Mouse (Mus musculus) heart, postnatal 0 days (tissue): ENCODE measurements at regions not wholly inside any gene's neighbourhood (a gene's known extent, or its start where the extent isn't known, plus 50 kb on each side); places are given as distances from the start of the nearest gene placed in this dataset.

Source experiments
- ATAC-seq: fragments of 200-750 bp; cut with Nextera tagmentation; 2 replicates; pipeline ENCODE4 v1.8.0; 2017; ENCODE audit warnings: low read depth, moderate number of reproducible peaks, moderate library complexity; ENCODE audit not compliant: insufficient read depth
- DNase-seq: peaks from one replicate; pipeline ENCODE4 v3.0.0-alpha.2; 2016; ENCODE audit warnings: low spot score
- H3K27ac ChIP-seq: fragments of 300-500 bp; sonication (generic); 2 replicates; pipeline ENCODE4 v1.5.1; 2014; ENCODE audit warnings: low read depth, mild to moderate bottlenecking
- H3K27me3 ChIP-seq: fragments of 300-500 bp; sonication (generic); 2 replicates; pipeline ENCODE4 v1.6.1; 2014; ENCODE audit warnings: low read length, mixed read lengths; ENCODE audit not compliant: control insufficient read depth, insufficient read depth
- H3K36me3 ChIP-seq: fragments of 300-500 bp; sonication (generic); replicated peaks from 2 replicates; pipeline ENCODE4 v1.6.1; 2014; ENCODE audit warnings: low read length, mixed read lengths; ENCODE audit not compliant: control insufficient read depth, insufficient read depth
- H3K4me1 ChIP-seq: fragments of 300-500 bp; sonication (generic); 2 replicates; pipeline ENCODE4 v1.6.1; 2014; ENCODE audit warnings: antibody characterized with exemption; ENCODE audit not compliant: control insufficient read depth, insufficient read depth
- H3K4me2 ChIP-seq: fragments of 300-500 bp; sonication (generic); 2 replicates; pipeline ENCODE4 v1.6.1; 2014; ENCODE audit warnings: low read depth, mild to moderate bottlenecking, low read length, moderate library complexity
- H3K4me3 ChIP-seq: fragments of 300-500 bp; sonication (generic); 2 replicates; pipeline ENCODE4 v1.5.1; 2014; ENCODE audit warnings: low read depth, low read length
- H3K9ac ChIP-seq: fragments of 300-500 bp; sonication (generic); replicated peaks from 2 replicates; pipeline ENCODE4 v1.6.1; 2014; ENCODE audit warnings: low read depth, low read length, mixed read lengths
- H3K9me3 ChIP-seq: fragments of 300-500 bp; sonication (generic); replicated peaks from 2 replicates; pipeline ENCODE4 v1.6.1; 2016; ENCODE audit warnings: low read length; ENCODE audit not compliant: control insufficient read depth
- CTCF ChIP-seq: IDR thresholded peaks from 2 replicates; pipeline ENCODE4 v1.5.1; 2016; ENCODE audit warnings: antibody characterized with exemption, control low read depth, low read depth
- EP300 ChIP-seq: IDR thresholded peaks from 2 replicates; pipeline ENCODE4 v1.6.1; 2016; ENCODE audit warnings: antibody characterized with exemption, low read depth
- WGBS: fragments of 180-500 bp; shearing (Covaris S2); extraction: QIAGEN DNeasy Blood & Tissue Kit; methylation state at CpG from one replicate; pipeline ENCODE4 v1.1.7; 2014; 5-methylcytosine and 5-hydroxymethylcytosine counted together

DNA sequence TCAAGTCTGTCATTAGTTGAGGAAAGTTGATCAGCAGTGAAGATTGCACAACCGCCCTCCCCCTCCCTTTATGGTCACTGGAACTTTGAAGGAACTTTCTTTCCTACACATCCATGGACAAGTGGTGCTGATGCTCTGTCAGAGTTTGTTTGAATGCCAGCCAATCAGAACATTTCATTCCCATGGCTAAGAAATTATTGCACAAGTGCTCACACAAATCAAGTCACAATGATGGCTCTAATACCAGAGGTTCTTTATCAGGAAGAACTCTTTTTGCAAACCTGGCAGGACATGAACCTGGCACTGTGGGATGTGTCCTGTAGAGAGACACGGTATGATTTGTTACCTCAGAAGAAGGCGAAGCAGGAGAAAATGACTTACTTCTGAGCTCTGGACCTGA, 54.3 kb upstream of the Spry2 start:
- TF ChIP-seq EP300 (no peak), CTCF (no peak)
- WGBS: 83% methylated on average over 3 of the region's 3 CpGs
- H3K9ac ChIP-seq: no peak overlapping the region
- H3K9me3 ChIP-seq: no peaks in the 10 kb centered on the region; the same call in 1 of the 2 replicates
- no peaks in the 10 kb centered on the region for H3K36me3 ChIP-seq
- H3K4me2 ChIP-seq: no peak overlapping the region
- no peak overlapping the region for H3K27ac ChIP-seq
- no peaks in the 10 kb centered on the region for H3K27me3 ChIP-seq
- H3K4me3 ChIP-seq: no peak overlapping the region
- ATAC-seq (no peak), DNase-seq (no peak)
- no peaks in the 10 kb centered on the region for H3K4me1 ChIP-seq

DNA sequence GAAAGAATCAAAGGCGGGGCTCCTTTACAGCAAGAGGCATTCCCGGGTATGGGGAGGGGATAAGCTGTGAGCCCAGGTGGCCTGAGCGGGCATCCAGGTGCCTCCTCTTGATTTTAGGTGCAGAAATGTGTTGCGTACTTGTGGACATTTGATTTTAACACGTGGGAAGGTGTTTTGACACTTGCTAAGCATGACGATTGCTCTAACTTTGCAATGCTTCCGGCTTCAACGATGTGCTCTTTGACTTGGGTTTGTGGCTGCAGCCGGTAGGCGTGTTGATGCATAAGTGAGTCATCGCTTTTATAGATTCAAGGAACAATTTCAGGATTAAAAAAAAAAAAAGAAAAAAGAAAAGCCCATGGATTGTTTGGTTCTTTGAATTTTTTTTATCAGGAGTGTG, 58.5 kb upstream of the Spry2 start:
- no peak overlapping the region for H3K27ac ChIP-seq
- H3K4me3 ChIP-seq: no peak overlapping the region
- H3K4me2 ChIP-seq: no peak overlapping the region
- H3K27me3 ChIP-seq: no peaks in the 10 kb centered on the region
- no peak for DNase-seq
- H3K36me3 ChIP-seq: no peaks in the 10 kb centered on the region
- 85% methylated on average over 11 of the region's 11 CpGs for WGBS
- no peak for ATAC-seq
- no peaks in the 10 kb centered on the region; the same call in 1 of the 2 replicates for H3K9me3 ChIP-seq
- no peak for TF ChIP-seq EP300
- no peak for TF ChIP-seq CTCF
- no peaks in the 10 kb centered on the region for H3K4me1 ChIP-seq
- no peak overlapping the region for H3K9ac ChIP-seq

DNA sequence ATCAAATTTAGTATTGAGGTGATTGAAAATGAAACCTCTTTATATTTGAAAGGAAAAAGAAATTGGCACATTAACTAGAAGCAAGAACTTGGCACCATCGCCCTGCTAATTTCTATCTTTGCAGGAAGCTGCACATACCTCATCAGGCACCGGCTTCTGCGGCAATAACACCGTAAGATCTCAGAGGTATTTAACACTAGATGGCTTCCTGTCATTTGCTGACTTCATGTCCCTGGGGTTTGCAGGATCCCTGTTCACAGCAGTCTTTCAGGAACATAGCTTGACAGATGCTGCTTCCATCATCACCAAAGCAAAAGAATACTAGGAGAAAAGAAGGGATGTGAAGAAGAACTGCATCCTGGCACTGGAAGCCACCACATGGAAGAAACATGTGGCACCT, 60.2 kb upstream of the Spry2 start:
- WGBS: 59% methylated on average over 4 of the region's 4 CpGs
- no peaks in the 10 kb centered on the region for H3K27me3 ChIP-seq
- no peak for DNase-seq
- H3K4me1 ChIP-seq: no peaks in the 10 kb centered on the region
- ATAC-seq: no peak
- no peak overlapping the region for H3K27ac ChIP-seq
- H3K4me3 ChIP-seq: no peak overlapping the region
- no peak overlapping the region for H3K9ac ChIP-seq
- no peaks in the 10 kb centered on the region; the same call in 1 of the 2 replicates for H3K9me3 ChIP-seq
- no peak overlapping the region for H3K4me2 ChIP-seq
- no peaks in the 10 kb centered on the region for H3K36me3 ChIP-seq
- TF ChIP-seq EP300: no peak
- no peak for TF ChIP-seq CTCF

DNA sequence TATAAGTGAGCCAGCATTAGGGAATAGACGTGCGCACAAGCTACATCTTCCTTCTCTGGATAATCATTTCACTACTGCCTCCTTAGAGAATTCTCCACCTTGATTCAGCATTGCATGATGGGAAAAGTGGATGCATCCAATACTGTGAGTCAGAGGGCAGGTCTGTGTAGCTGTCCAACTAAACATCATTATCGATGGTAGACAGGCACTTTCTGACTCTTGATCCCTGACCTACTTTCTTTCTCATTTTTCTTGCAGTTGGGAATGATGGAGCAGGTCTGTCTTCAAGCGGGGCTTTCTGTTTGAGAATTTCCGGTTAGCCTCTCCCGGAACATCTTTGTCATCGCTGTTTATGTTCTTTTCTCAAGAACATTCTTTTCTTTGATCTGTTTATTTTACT, 61.4 kb upstream of the Spry2 start:
- no peak overlapping the region for H3K9ac ChIP-seq
- 68% methylated on average over 7 of the region's 7 CpGs for WGBS
- TF ChIP-seq CTCF: no peak
- TF ChIP-seq EP300: no peak
- H3K27ac ChIP-seq: no peak overlapping the region
- no peak overlapping the region for H3K4me2 ChIP-seq
- no peak for ATAC-seq
- H3K4me1 ChIP-seq: no peaks in the 10 kb centered on the region
- H3K9me3 ChIP-seq: no peaks in the 10 kb centered on the region
- H3K4me3 ChIP-seq: no peak overlapping the region
- H3K27me3 ChIP-seq: no peaks in the 10 kb centered on the region
- no peaks in the 10 kb centered on the region for H3K36me3 ChIP-seq
- no peak for DNase-seq

DNA sequence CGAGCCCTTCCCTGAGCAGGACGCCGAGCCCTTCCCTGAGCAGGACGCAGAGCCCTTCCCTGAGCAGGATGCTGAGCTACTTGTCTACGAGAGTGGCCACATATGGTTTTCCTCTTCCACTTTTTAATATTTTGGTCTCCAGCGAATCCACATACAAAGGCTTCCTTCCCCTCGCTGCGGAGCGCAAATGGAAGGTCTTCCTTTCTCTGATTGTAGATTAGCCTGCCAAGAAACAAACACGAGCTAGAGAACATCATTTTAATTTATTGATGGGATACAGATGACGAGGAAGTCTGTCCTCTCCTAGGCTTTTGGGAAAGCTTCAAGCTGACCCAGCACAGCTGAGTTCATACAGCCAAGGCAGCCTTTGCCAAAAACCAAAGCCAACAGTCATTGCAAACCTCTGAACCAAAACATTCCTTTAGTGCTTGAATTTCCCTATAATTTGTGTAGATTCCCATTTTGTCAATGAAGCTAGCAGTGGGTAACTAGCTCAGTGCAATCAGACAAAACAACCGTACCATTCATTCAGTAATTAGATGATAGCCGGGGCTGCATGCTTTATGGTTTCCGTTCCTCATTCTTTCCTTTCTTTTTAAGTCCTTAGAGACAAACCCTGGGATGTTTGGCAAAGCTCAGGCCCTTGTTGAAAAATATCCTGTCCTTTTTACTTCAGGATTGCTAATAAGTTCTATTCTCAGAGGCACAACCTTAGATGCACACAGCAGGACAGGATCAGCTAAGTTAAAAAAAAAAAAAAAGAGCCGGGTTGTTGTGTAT, 83.1 kb upstream of the Spry2 start:
- Histone ChIP-seq H3K4me1 (no peaks in the 10 kb centered on the region), H3K4me2 (no peak overlapping the region), H3K4me3 (no peak overlapping the region), H3K36me3 (no peaks in the 10 kb centered on the region), H3K9me3 (no peaks in the 10 kb centered on the region), H3K27ac (peak overlapping the region; percentile 68), H3K27me3 (no peaks in the 10 kb centered on the region), H3K9ac (no peak overlapping the region)
- TF ChIP-seq CTCF (no peak), EP300 (no peak)
- WGBS: 63% methylated on average over 15 of the region's 15 CpGs
- peak; percentile 9 for DNase-seq
- peak; percentile 47 for ATAC-seq

DNA sequence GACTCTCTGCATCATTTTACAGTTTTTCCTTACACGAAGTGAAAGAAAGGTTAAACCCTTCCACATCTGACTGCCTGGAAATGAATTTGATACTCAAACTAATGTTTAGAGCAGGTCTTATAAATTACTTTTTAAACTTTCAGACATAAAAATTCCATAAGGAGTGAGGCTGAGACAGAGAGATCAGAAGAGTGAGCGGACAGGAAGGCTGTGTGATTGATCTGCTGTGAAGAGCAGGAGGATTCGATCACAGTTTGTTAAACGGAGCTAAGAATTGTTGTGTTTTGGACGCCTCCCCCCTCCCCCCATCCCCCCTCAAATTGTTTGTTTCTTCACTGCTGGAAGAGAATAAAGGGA, 83.7 kb upstream of the Spry2 start:
- DNase-seq: no peak
- Histone ChIP-seq H3K9me3 (no peaks in the 10 kb centered on the region), H3K36me3 (no peaks in the 10 kb centered on the region), H3K4me2 (no peak overlapping the region), H3K4me1 (no peaks in the 10 kb centered on the region), H3K27ac (peak overlapping the region; percentile 34; the same call in 1 of the 2 replicates), H3K27me3 (no peaks in the 10 kb centered on the region), H3K4me3 (no peak overlapping the region), H3K9ac (no peak overlapping the region)
- WGBS: 53% methylated on average over 5 of the region's 5 CpGs
- ATAC-seq: no peak
- TF ChIP-seq EP300 (no peak), CTCF (no peak)
